Mouse (Mus musculus) kidney, embryonic 15.5 days (tissue): ENCODE measurements around the gene Plin1. TPM values are rescaled to one million over a fixed set of nuclear protein-coding genes. Genes with fewer than 3 reads are reported as not detected.
A peak's percentile ranks its signal among the peaks of the same experiment; 100 is the strongest.

Source experiments
- ATAC-seq: fragments of 200-750 bp; cut with Nextera tagmentation; replicated peaks from 2 replicates; pipeline ENCODE4 v1.8.0; 2017; ENCODE audit warnings: moderate TSS enrichment; ENCODE audit not compliant: low FRiP score
- H3K27ac ChIP-seq: fragments of 300-500 bp; sonication (generic); 2 replicates; pipeline ENCODE4 v1.5.1; 2015; ENCODE audit warnings: mild to moderate bottlenecking, inconsistent platforms
- H3K27me3 ChIP-seq: fragments of 300-500 bp; sonication (generic); 2 replicates; pipeline ENCODE4 v1.6.1; 2015; ENCODE audit warnings: inconsistent platforms
- H3K36me3 ChIP-seq: fragments of 300-500 bp; sonication (generic); 2 replicates; pipeline ENCODE4 v1.6.1; 2015; ENCODE audit warnings: inconsistent platforms
- H3K4me1 ChIP-seq: fragments of 300-500 bp; sonication (generic); 2 replicates; pipeline ENCODE4 v1.6.1; 2015; ENCODE audit warnings: inconsistent platforms
- H3K4me2 ChIP-seq: fragments of 300-500 bp; sonication (generic); 2 replicates; pipeline ENCODE4 v1.6.1; 2015; ENCODE audit warnings: moderate library complexity, mild to moderate bottlenecking, inconsistent platforms
- H3K4me3 ChIP-seq: fragments of 300-500 bp; sonication (generic); replicated peaks from 2 replicates; pipeline ENCODE4 v1.5.1; 2015; ENCODE audit warnings: mild to moderate bottlenecking, inconsistent platforms
- H3K9ac ChIP-seq: fragments of 300-500 bp; sonication (generic); 2 replicates; pipeline ENCODE4 v1.6.1; 2015; ENCODE audit warnings: mild to moderate bottlenecking, inconsistent platforms
- H3K9me3 ChIP-seq: fragments of 300-500 bp; sonication (generic); replicated peaks from 2 replicates; pipeline ENCODE4 v1.6.1; 2016; ENCODE audit warnings: inconsistent platforms
- WGBS: fragments of 180-500 bp; shearing (Covaris S2); methylation state at CpG from one replicate; pipeline ENCODE4 v1.1.7; 2015; ENCODE audit warnings: mixed read lengths; 5-methylcytosine and 5-hydroxymethylcytosine counted together
- polyA plus RNA-seq: library from polyadenylated mRNA; unstranded; fragments of >200 nt; fragmentation: Nextera tagmentation; extraction: Ambion mirVana; gene quantifications from 2 replicates; pipeline ENCODE4 v1.2.1, GENCODE M21; 2015

The Plin1 gene
- 0.70 TPM in 1 of 2 replicates, not detected in the other for polyA plus RNA-seq

- 0 out of 2 replicates have a peak, but pooled peaks cover 3% of the 10 kb centered on the region for H3K4me1 ChIP-seq
- peaks cover 13% of the 10 kb centered on the region for H3K36me3 ChIP-seq
- H3K27me3 ChIP-seq, result peaks cover 4% of the 10 kb centered on the region; the same call in 1 of the 2 replicates
- H3K9ac ChIP-seq, result no peak within 1 kb of the TSS
- H3K9me3 ChIP-seq, result no peaks in the 10 kb centered on the region
- H3K27ac ChIP-seq, result no peak within 1 kb of the TSS
- no peak within 1 kb of the TSS for H3K4me2 ChIP-seq
- ATAC-seq, result no peak
- WGBS, result 67% methylated on average over 4 of the region's 4 CpGs
- no peak within 1 kb of the TSS for H3K4me3 ChIP-seq
Observed at GRCm38 (mm10) chr7:79732622-79733021, at the start of gene Plin1. Gene Plin1 (minus strand): TSS chr7:79732903.

DNA sequence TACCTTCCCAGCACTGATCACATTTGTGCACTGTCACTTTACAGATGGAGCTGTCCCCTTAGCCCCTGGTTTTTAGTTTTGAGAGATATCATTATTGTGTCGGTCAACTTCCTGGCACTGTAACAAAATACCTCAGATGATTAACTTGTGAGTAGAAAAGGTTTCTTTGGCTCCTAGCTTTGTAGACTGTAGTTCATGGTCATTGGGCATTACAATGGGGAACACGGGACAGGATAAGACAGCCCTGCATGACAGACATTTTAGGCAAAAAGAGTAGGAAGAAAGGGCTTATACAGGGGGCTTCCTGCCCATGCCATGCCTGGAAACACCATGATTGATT, 49.8 kb upstream of the Plin1 start:
- Histone ChIP-seq H3K9ac (no peak overlapping the region), H3K27me3 (peaks cover 5% of the 10 kb centered on the region), H3K4me2 (no peak overlapping the region), H3K36me3 (no peaks in the 10 kb centered on the region), H3K4me1 (peaks cover 9% of the 10 kb centered on the region), H3K4me3 (no peak overlapping the region), H3K9me3 (no peaks in the 10 kb centered on the region), H3K27ac (no peak overlapping the region)
- WGBS, result 82% methylated on average over 2 of the region's 2 CpGs
- no peak for ATAC-seq

DNA sequence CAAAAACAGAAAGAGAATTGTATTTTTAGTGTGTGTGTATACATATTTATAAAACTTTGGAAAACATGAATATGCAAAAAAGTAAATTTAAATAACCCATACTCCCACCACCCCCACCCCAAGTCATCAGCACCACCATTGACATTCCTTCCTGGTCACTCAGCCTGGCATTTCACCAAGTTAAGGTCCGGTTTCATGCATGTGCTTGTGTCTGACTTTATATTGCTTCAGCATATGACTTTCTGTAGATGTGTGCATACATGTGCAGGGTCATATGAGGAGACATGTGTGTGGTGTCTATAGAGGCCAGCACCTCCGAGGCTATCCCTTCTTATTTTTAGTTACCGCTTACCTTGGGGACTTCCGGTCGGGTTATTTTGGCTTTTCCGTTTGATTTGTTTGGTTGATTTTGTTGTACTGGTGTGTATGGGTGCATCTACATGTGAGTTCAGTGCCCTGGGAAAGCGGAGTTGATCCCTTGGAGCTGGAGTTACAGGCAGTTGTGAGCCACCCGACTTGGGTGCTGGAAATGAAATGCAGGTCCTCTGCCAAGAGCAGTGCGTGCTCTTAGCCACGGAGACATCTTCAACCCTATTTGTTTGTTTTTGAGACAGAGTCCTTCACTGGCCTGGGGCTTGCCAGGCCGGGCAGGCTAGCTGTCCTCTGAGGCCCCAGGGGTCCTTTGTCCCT, 49.3 kb upstream of the Plin1 start:
- no peak overlapping the region for H3K4me2 ChIP-seq
- no peak overlapping the region for H3K27ac ChIP-seq
- H3K9me3 ChIP-seq, result no peaks in the 10 kb centered on the region
- 78% methylated on average over 11 of the region's 11 CpGs for WGBS
- H3K4me1 ChIP-seq, result peaks cover 9% of the 10 kb centered on the region
- ATAC-seq, result no peak
- H3K9ac ChIP-seq, result no peak overlapping the region
- H3K36me3 ChIP-seq, result no peaks in the 10 kb centered on the region
- no peaks in the 10 kb centered on the region for H3K27me3 ChIP-seq
- no peak overlapping the region for H3K4me3 ChIP-seq

GRCm38 (mm10) chr7:79780647-79781626, 48.2 kb upstream of the Plin1 start:
- H3K9me3 ChIP-seq, result no peaks in the 10 kb centered on the region
- WGBS, result 29% methylated on average over 16 of the region's 16 CpGs
- ATAC-seq, result peak; percentile 49; the same call in 1 of the 2 replicates
- peak overlapping the region; percentile 62 for H3K4me2 ChIP-seq
- no peaks in the 10 kb centered on the region for H3K36me3 ChIP-seq
- peak overlapping the region; percentile 33 for H3K4me3 ChIP-seq
- 0 out of 2 replicates have a peak overlapping the region, but pooled peaks have one; percentile 23 for H3K27ac ChIP-seq
- peaks cover 9% of the 10 kb centered on the region for H3K4me1 ChIP-seq
- no peaks in the 10 kb centered on the region for H3K27me3 ChIP-seq
- peak overlapping the region; percentile 40; the same call in 1 of the 2 replicates for H3K9ac ChIP-seq

DNA sequence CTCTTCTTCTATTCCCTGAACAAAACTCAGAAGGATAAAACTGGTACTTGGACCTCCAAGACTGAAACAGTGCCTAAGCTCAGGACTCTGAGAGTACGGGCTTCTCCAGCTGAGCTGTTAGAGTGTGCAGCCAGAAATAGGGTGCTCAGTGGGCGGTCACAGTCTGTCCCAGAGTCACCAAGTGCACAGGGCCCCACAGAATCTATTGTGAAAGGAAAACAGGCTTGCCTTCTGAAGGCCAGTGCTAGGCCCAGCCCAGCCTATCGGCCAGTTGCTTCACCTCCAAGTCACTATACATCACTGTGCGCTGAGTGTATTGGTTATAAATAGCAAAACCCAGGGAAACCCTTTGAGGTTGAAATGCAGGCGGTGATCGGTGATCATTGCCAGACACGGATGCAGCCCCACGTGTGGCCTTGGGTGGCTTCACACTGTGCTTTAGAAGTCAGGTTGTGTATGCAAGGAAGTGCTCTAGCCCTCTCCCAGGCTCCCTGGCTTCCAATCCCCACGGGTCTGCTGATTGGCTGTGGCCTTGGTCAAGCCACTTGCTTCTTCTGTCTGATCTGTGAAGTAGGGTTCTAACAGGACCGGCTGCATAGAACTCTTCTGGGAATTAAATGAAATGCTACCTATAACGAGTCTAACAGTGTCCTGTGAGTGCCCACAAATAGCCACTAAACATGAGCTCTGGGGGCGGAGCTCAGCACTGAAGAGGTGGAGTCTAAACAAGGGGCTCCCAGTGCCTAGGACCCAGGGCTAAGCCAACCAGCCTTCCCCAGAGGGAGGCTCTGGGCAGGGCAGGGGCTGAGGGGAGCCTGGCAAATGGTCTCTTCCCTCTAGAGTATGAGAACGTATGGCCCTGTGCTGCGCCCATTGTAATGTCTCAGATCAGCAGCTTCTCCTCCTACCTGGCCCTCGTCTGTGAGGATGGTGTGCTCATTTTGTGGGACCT, 39.1 kb upstream of the Plin1 start:
- no peak overlapping the region for H3K4me3 ChIP-seq
- H3K36me3 ChIP-seq, result no peaks in the 10 kb centered on the region
- no peak overlapping the region for H3K9ac ChIP-seq
- WGBS, result 46% methylated on average over 15 of the region's 15 CpGs
- no peaks in the 10 kb centered on the region; the same call in 1 of the 2 replicates for H3K27me3 ChIP-seq
- H3K27ac ChIP-seq, result no peak overlapping the region
- no peaks in the 10 kb centered on the region for H3K9me3 ChIP-seq
- ATAC-seq, result no peak
- H3K4me1 ChIP-seq, result no peaks in the 10 kb centered on the region
- no peak overlapping the region for H3K4me2 ChIP-seq

- H3K9ac ChIP-seq, result no peak overlapping the region
- H3K4me3 ChIP-seq, result no peak overlapping the region
- no peaks in the 10 kb centered on the region for H3K9me3 ChIP-seq
- WGBS, result 80% methylated on average over 3 of the region's 3 CpGs
- H3K4me2 ChIP-seq, result no peak overlapping the region
- H3K27me3 ChIP-seq, result no peaks in the 10 kb centered on the region; the same call in 1 of the 2 replicates
- H3K36me3 ChIP-seq, result no peaks in the 10 kb centered on the region
- no peak overlapping the region for H3K27ac ChIP-seq
- no peaks in the 10 kb centered on the region for H3K4me1 ChIP-seq
- ATAC-seq, result no peak
Observed at GRCm38 (mm10) chr7:79769664-79770063, 37.0 kb upstream of the Plin1 start.

DNA sequence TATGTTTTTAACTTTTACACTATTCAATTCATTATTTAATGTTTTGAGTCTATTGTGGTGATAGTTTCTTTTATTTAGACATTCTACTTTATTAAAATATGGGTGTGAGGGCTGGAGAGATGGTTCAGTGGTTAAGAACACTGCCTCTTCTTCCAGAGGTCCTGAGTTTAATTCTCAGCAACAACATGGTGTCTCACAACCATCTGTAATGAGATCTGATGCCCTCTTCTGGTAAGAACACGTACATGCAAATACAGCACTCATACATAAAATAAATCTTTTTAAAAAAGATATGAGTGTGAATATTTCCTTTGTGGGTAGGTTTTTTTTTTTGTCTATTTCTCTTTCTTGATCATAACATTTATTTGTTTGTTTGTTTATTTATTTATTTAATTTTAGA, 33.3 kb upstream of the Plin1 start:
- no peaks in the 10 kb centered on the region for H3K9me3 ChIP-seq
- H3K4me2 ChIP-seq, result no peak overlapping the region
- H3K27ac ChIP-seq, result no peak overlapping the region
- WGBS, result 41% methylated on average over 1 of the region's 1 CpGs
- ATAC-seq, result no peak
- H3K4me1 ChIP-seq, result no peaks in the 10 kb centered on the region
- H3K27me3 ChIP-seq, result no peaks in the 10 kb centered on the region
- H3K4me3 ChIP-seq, result no peak overlapping the region
- H3K9ac ChIP-seq, result no peak overlapping the region
- H3K36me3 ChIP-seq, result no peaks in the 10 kb centered on the region

DNA sequence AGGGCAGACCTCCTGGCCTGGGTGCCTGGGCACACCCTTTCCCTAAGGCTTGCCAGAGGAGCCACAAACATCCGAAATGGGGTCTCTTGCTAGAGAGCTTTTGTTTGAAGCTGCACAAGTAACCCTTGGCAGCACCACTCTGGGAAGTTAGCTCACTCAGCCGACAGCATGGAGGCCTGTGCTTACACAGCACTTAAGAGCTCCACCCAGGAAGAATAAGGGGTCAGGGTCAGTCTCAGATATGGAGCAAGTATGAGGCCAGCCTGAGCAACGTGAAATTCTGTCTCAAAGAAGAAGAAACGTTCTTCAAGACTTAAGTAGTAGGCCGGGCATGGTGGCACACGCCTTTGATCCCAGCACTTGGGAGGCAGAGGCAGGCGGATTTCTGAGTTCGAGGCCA, 29.4 kb upstream of the Plin1 start:
- no peak overlapping the region for H3K4me3 ChIP-seq
- H3K36me3 ChIP-seq, result no peaks in the 10 kb centered on the region
- H3K4me1 ChIP-seq, result no peaks in the 10 kb centered on the region
- H3K4me2 ChIP-seq, result no peak overlapping the region
- H3K9ac ChIP-seq, result no peak overlapping the region
- H3K9me3 ChIP-seq, result no peaks in the 10 kb centered on the region
- ATAC-seq, result no peak
- WGBS, result 80% methylated on average over 8 of the region's 8 CpGs
- no peak overlapping the region for H3K27ac ChIP-seq
- H3K27me3 ChIP-seq, result no peaks in the 10 kb centered on the region

DNA sequence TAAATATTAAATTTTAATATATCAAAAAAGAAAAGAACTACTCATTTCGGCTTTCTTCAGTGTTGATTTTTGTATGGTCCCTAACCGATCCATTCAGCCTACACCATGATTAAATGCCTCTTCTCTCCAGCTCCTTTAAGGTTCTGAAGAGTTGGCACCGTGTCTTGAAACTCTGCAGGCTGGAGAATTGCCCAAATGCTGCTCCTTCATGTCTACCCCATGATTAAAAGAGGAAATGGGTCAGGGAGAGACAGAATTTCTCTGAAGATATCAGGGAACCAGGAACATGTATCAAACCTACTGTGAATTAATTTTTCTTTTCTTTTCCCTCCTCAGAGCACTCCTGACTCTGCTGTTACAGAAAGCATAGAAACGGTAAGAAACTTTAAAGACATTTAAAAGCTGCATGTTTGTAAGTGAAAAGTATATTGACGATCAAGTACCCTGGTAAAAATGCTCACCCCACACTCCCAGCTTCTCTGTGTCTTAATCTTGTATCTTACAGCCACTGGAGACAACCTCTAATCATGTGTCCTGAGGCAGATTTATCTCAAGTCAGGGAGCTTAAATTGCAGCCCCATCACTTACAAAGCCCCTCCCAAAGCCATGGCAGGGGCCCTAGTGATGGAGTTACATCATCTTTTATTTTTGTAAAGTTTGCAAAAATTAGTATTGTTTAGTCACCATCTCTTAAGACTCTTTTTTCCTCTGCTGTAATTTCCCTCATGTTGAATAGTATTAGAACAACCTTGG, 28.6 kb upstream of the Plin1 start:
- 73% methylated on average over 5 of the region's 5 CpGs for whole genome bisulfite sequencing
- Histone ChIP-seq H3K27ac (no peak overlapping the region), H3K4me3 (no peak overlapping the region), H3K27me3 (no peaks in the 10 kb centered on the region), H3K4me1 (no peaks in the 10 kb centered on the region), H3K9me3 (no peaks in the 10 kb centered on the region), H3K36me3 (no peaks in the 10 kb centered on the region), H3K9ac (no peak overlapping the region), H3K4me2 (no peak overlapping the region)
- no peak for ATAC-seq

DNA sequence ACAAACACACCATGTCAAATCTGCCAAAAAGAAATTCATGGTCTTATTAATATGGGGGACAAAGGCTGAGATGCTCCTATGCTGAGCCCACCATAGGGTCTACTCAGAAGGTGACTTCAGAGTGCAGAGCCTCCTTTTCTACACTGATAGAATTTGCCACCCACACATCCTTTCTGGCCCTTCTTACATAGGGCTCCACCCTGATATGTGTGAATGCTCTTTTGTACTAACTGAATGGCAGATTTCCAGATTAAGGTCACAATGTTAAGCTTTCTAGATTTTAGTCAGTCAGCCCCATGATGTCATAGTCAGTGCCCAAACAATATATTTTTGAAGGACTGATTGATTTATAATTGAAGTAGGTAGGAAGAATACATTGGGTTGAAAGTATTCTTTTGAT, 27.1 kb upstream of the Plin1 start:
- H3K9me3 ChIP-seq, result no peaks in the 10 kb centered on the region
- no peaks in the 10 kb centered on the region for H3K27me3 ChIP-seq
- H3K4me3 ChIP-seq, result no peak overlapping the region
- no peak overlapping the region for H3K4me2 ChIP-seq
- no peak overlapping the region for H3K9ac ChIP-seq
- ATAC-seq, result no peak
- no peak overlapping the region for H3K27ac ChIP-seq
- no peaks in the 10 kb centered on the region for H3K4me1 ChIP-seq
- no peaks in the 10 kb centered on the region for H3K36me3 ChIP-seq

DNA sequence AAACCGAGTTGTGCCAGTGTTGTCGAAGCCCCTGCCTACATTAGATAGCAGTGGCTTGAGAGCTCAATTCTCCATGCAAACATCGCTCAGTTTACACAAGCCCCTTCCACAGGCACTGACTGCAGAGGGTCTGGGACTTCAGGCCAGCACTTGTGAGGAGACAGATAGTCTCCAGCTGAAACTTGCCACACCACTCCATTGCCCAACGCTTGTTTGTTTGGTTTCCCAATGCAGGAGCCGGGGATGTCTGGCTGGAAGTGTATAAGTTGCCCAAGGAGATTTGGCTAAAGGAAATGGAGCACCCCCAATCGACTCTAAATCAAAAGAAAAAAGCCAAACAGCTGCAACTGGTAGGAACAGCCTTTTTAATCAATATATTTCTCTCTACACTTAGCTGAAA, 25.5 kb upstream of the Plin1 start:
- Histone ChIP-seq H3K27me3 (no peaks in the 10 kb centered on the region), H3K36me3 (no peaks in the 10 kb centered on the region), H3K4me3 (no peak overlapping the region), H3K4me1 (no peaks in the 10 kb centered on the region), H3K9me3 (no peaks in the 10 kb centered on the region), H3K9ac (no peak overlapping the region), H3K27ac (no peak overlapping the region), H3K4me2 (no peak overlapping the region)
- 70% methylated on average over 6 of the region's 6 CpGs for WGBS
- ATAC-seq, result no peak
